Mouse (Mus musculus): Measurements from ENCODE around the gene Olfr449. TPM values are rescaled to one million over a fixed set of nuclear protein-coding genes. Genes with fewer than 3 reads are reported as not detected.

Olfr449 gene
- polyA plus RNA-seq, 1 experiment from 2014 or later: not detected

DNA sequence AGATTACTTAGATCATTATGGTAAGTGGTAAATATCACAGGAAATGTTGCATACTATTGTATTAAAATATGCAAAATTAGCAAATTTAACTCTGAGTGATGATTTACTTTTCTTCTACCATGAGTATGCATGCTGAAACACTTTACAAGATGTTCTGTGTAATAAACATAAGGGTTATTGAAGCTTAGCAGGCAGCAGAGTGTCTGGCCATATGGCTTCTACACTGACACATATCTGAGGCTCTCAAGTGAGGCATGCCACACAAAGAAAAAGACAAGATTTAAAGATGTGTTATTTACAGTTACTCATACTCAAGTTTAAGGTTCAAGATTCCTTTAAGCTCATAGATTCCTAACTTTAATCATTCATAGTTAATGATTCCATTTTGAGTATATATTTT, 42.1 kb downstream of the Olfr449 start:
- Histone ChIP-seq H3K9me3 (ENCODE audit: control insufficient read depth, low read length) (no peaks in the 10 kb centered on the region), H3K27ac (replicated peaks; ENCODE audit: low read depth, low read length) (no peak overlapping the region), H3K4me3 (ENCODE audit: low read depth, low read length) (no peak overlapping the region), H3K4me1 (ENCODE audit: control insufficient read depth, insufficient read depth, low read length) (no peaks in the 10 kb centered on the region), H3K36me3 (ENCODE audit: control insufficient read depth, insufficient read depth, low read length) (no peaks in the 10 kb centered on the region), H3K9ac (ENCODE audit: low read depth, low read length) (no peak overlapping the region), H3K27me3 (replicated peaks; ENCODE audit: control insufficient read depth, insufficient read depth, low read length) (no peaks in the 10 kb centered on the region), H3K4me2 (ENCODE audit: low read depth, low read length) (no peak overlapping the region)
- ATAC-seq (ENCODE audit: low read depth): no peak
- DNase-seq (ENCODE audit: low spot score): no peak

Other genes starting within 250 kb of the Olfr449 start
- gene Tcaf3, start 236.7 kb upstream of the Olfr449 start, polyA plus RNA-seq (2014; fragmentation: Nextera tagmentation; extraction: Ambion mirVana): not detected in 2 replicates
- 2.3 and 2.5 TPM in 2 replicates for gene Tcaf2, start 189.1 kb upstream of the Olfr449 start, polyA plus RNA-seq (2014; fragmentation: Nextera tagmentation; extraction: Ambion mirVana)
- 78.5 and 78.6 TPM in 2 replicates for gene Tcaf1, start 124.3 kb upstream of the Olfr449 start, polyA plus RNA-seq (2014; fragmentation: Nextera tagmentation; extraction: Ambion mirVana)
- not detected in 2 replicates for gene Olfr453, start 95.0 kb upstream of the Olfr449 start, polyA plus RNA-seq (2014; fragmentation: Nextera tagmentation; extraction: Ambion mirVana)
- gene Olfr38, start 78.0 kb upstream of the Olfr449 start, polyA plus RNA-seq (2014; fragmentation: Nextera tagmentation; extraction: Ambion mirVana): not detected in 2 replicates
- 0.11 TPM in 1 of 2 replicates, not detected in the other for gene Olfr452, start 49.3 kb upstream of the Olfr449 start, polyA plus RNA-seq (2014; fragmentation: Nextera tagmentation; extraction: Ambion mirVana)
- gene Olfr450, start 22.4 kb upstream of the Olfr449 start, polyA plus RNA-seq (2014; fragmentation: Nextera tagmentation; extraction: Ambion mirVana): not detected in 2 replicates
- gene Olfr448, start 56.1 kb downstream of the Olfr449 start, polyA plus RNA-seq (2014; fragmentation: Nextera tagmentation; extraction: Ambion mirVana): not detected in 2 replicates
- gene Olfr447, start 74.5 kb downstream of the Olfr449 start, polyA plus RNA-seq (2014; fragmentation: Nextera tagmentation; extraction: Ambion mirVana): not detected in 2 replicates
- 0.07 and 0.14 TPM in 2 replicates for gene Olfr446, start 87.0 kb downstream of the Olfr449 start, polyA plus RNA-seq (2014; fragmentation: Nextera tagmentation; extraction: Ambion mirVana)
- 0.11 TPM in 1 of 2 replicates, not detected in the other for gene Olfr444, start 114.7 kb downstream of the Olfr449 start, polyA plus RNA-seq (2014; fragmentation: Nextera tagmentation; extraction: Ambion mirVana)